Mouse (Mus musculus) naive thymus-derived CD4-positive, alpha-beta T cell, adult 2 months (primary cell): Measurements from ENCODE around the gene Wscd1.
"Not testable (repeated sequence)": the region's sequence is repeated elsewhere in the genome, so short reads cannot be mapped to it uniquely, and the experiment has no call there.

ENCODE experiments used
- DNase-seq: peaks from one replicate; pipeline ENCODE4 v3.0.0-alpha.2; 2011; ENCODE audit warnings: low read depth

Gene Wscd1

GRCm38 (mm10) chr11:71770479-71770878 is 20.8 kb downstream of the Wscd1 start:
- no peak for DNase-seq

- DNase-seq = no peak
These were observed 21.4 kb downstream of the Wscd1 start for GRCm38 (mm10) chr11:71771074-71771473.

- no peak for DNase-seq
These were observed 22.3 kb downstream of the Wscd1 start for GRCm38 (mm10) chr11:71772056-71772455.

GRCm38 (mm10) chr11:71772802-71773201 is 23.1 kb downstream of the Wscd1 start:
- DNase-seq = no peak

- DNase-seq = no peak
These were observed 24.5 kb downstream of the Wscd1 start for GRCm38 (mm10) chr11:71773986-71774767.

- peak; percentile 23 for DNase-seq
These were observed 25.3 kb downstream of the Wscd1 start for GRCm38 (mm10) chr11:71775056-71775455.

- DNase-seq = no peak
These were observed 29.9 kb downstream of the Wscd1 start for GRCm38 (mm10) chr11:71779642-71780041.

GRCm38 (mm10) chr11:71781737-71782354 is 32.1 kb downstream of the Wscd1 start:
- DNase-seq = no peak

- DNase-seq = no peak
These were observed 35.8 kb downstream of the Wscd1 start for GRCm38 (mm10) chr11:71785499-71785898.

GRCm38 (mm10) chr11:71788209-71788608 is 38.5 kb downstream of the Wscd1 start:
- DNase-seq = no peak

GRCm38 (mm10) chr11:71790227-71790626 is 40.5 kb downstream of the Wscd1 start:
- DNase-seq = no peak

GRCm38 (mm10) chr11:71799206-71799605 is 49.5 kb downstream of the Wscd1 start:
- no peak for DNase-seq

- no peak for DNase-seq
These were observed 58.8 kb downstream of the Wscd1 start for GRCm38 (mm10) chr11:71808521-71808920.

GRCm38 (mm10) chr11:71811828-71812227 is 62.1 kb downstream of the Wscd1 start:
- DNase-seq = no peak

- no peak for DNase-seq
These were observed 63.2 kb downstream of the Wscd1 start for GRCm38 (mm10) chr11:71812921-71813320.

- no peak for DNase-seq
These were observed 64.8 kb downstream of the Wscd1 start for GRCm38 (mm10) chr11:71814511-71814910.

- DNase-seq = no peak
These were observed 65.6 kb downstream of the Wscd1 start for GRCm38 (mm10) chr11:71815326-71815725.

- DNase-seq = no peak
These were observed 67.2 kb downstream of the Wscd1 start for GRCm38 (mm10) chr11:71816918-71817317.

- no peak for DNase-seq
These were observed 67.6 kb downstream of the Wscd1 start for GRCm38 (mm10) chr11:71817341-71817740.

- DNase-seq = no peak
These were observed 68.4 kb downstream of the Wscd1 start for GRCm38 (mm10) chr11:71818111-71818510.

- DNase-seq = no peak
These were observed 70.2 kb downstream of the Wscd1 start for GRCm38 (mm10) chr11:71819901-71820300.

- no peak for DNase-seq
These were observed 71.1 kb downstream of the Wscd1 start for GRCm38 (mm10) chr11:71820847-71821246.

GRCm38 (mm10) chr11:71821526-71821925 is 71.8 kb downstream of the Wscd1 start:
- not testable (repeated sequence) for DNase-seq

GRCm38 (mm10) chr11:71822031-71822430 is 72.3 kb downstream of the Wscd1 start:
- DNase-seq = no peak
